Mouse (Mus musculus) MEL (cell line): ENCODE results near the gene Prkcq.

Experiments used
- EP300 ChIP-seq, 2 experiments: IDR thresholded peaks; 2 replicates each; pipeline ENCODE4 v1.6.1; 2011; ENCODE audit warnings: improper control_type of control experiment in 2 of 2, low read length in 2 of 2, low read depth in 1 of 2, mild to moderate bottlenecking in 1 of 2
- GATA1 ChIP-seq: IDR thresholded peaks from 2 replicates; pipeline ENCODE4 v1.6.1; 2011; ENCODE audit warnings: low read depth, low read length, improper control_type of control experiment
- POLR2AphosphoS5 ChIP-seq: IDR thresholded peaks from 2 replicates; pipeline ENCODE4 v1.6.1; 2012; ENCODE audit warnings: low read depth, borderline replicate concordance, mild to moderate bottlenecking, inconsistent platforms, low read length, moderate library complexity, mixed read lengths
- RAD21 ChIP-seq: IDR thresholded peaks from 2 replicates; pipeline ENCODE4 v1.6.1; 2011; ENCODE audit warnings: mild to moderate bottlenecking, low read depth, low read length, improper control_type of control experiment
- RCOR1 ChIP-seq: IDR thresholded peaks from 2 replicates; pipeline ENCODE4 v1.6.1; 2012; ENCODE audit warnings: low read depth, mild to moderate bottlenecking, inconsistent platforms, low read length, improper control_type of control experiment
- SMC3 ChIP-seq: IDR thresholded peaks from 2 replicates; pipeline ENCODE4 v1.6.1; 2011; ENCODE audit warnings: low read depth, low read length, improper control_type of control experiment
- TAL1 ChIP-seq: IDR thresholded peaks from 2 replicates; pipeline ENCODE4 v1.6.1; 2012; ENCODE audit warnings: mild to moderate bottlenecking, inconsistent platforms, low read length, moderate library complexity, mixed read lengths

GRCm38 (mm10) chr2:11174101-11174500, 2.2 kb downstream of the Prkcq start:
- TF ChIP-seq POLR2AphosphoS5 (no peak), TAL1 (no peak), RAD21 (no peak), EP300 (IDR thresholded peaks at IDR 0.05; ENCODE audit: low read depth in 1 of 2, low read length in 2 of 2) (no peak), RCOR1 (no peak), GATA1 (no peak), SMC3 (no peak)
